Mouse (Mus musculus) cortical plate, adult 2 months (tissue): ENCODE results near the gene Olfm4. TPM values are rescaled to one million over a fixed set of nuclear protein-coding genes. Genes with fewer than 3 reads are reported as not detected.

Source experiments
- H3K27ac ChIP-seq: fragments of 200-500 bp; 2 replicates; pipeline ENCODE4 v1.5.1; 2012; ENCODE audit warnings: low read length, control low read depth, inconsistent platforms; ENCODE audit not compliant: insufficient read depth
- H3K4me1 ChIP-seq: fragments of 200-500 bp; 2 replicates; pipeline ENCODE4 v1.6.1; 2011; ENCODE audit warnings: low read length; ENCODE audit not compliant: control insufficient read depth, insufficient read depth
- H3K4me3 ChIP-seq: fragments of 200-500 bp; 2 replicates; pipeline ENCODE4 v1.5.1; 2011; ENCODE audit warnings: mild to moderate bottlenecking, low read length, control low read depth; ENCODE audit not compliant: insufficient read depth
- CTCF ChIP-seq: fragments of 200-500 bp; IDR thresholded peaks from 2 replicates; pipeline ENCODE4 v1.5.1; 2011; ENCODE audit warnings: mild to moderate bottlenecking, control low read depth, low read length; ENCODE audit not compliant: insufficient read depth; ENCODE audit errors: extremely low read depth
- POLR2A ChIP-seq: fragments of 200-500 bp; IDR thresholded peaks from 2 replicates; pipeline ENCODE4 v1.6.1; 2011; ENCODE audit warnings: mild to moderate bottlenecking, low read length, control low read depth; ENCODE audit not compliant: insufficient read depth; ENCODE audit errors: extremely low read depth
- polyA plus RNA-seq: library from polyadenylated mRNA; depleted of rRNA; stranded (reverse); fragments of >200 nt; gene quantifications from 2 replicates; pipeline ENCODE4 v1.2.3, GENCODE M21; 2012

Olfm4 gene
- polyA plus RNA-seq, 1 experiment: 0.50 TPM

DNA sequence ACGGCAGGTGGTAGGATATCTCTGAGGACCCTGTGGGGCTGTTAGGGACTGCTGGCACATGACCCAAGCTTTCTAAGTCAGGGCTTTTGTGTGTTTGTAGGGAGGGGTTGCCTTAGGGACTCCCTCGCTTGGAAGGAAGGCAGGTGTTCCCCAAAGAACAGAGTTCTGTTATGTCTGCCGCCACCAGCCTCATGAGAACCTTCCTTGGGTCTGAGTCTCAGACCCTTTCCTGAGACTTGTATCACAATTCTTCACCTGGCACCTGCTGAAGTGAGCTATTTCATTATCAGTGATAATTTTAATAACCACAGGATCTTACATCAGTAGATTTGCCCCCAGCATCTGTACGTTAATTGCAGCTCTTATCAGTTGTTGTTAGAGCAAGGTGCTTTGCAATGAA lies 2.4 kb upstream of the Olfm4 start:
- H3K4me1 ChIP-seq: no peaks in the 10 kb centered on the region
- no peak overlapping the region for H3K27ac ChIP-seq
- no peak for TF ChIP-seq CTCF
- no peak for TF ChIP-seq POLR2A
- H3K4me3 ChIP-seq: no peak overlapping the region

DNA sequence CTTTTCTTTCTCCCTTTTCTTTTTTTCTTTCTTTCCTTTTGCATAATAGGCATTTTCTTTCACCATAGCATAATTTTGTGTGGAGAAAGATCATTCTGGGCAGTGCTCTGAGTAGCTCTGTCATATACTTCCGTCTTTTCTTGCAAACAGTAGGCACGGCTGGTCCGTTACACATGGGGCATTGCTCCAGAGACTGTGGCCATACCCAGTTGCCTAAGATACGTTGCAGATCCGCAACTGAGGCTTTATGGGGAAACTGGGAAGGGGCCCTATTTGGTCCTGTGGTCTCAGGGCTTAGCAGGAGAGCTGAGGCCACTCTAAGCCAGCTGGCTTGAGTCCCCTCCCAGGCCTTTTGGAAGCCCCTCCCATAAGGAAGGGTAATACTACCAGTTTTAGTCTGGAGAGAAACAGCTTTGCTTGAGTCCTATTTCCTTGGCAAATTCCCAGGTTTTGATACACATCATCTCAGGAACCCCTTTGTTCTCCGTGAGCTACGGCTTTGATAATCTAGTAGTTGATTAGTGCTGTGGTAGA lies 1.3 kb downstream of the Olfm4 start:
- H3K27ac ChIP-seq: no peak overlapping the region
- H3K4me3 ChIP-seq: no peak overlapping the region
- H3K4me1 ChIP-seq: no peaks in the 10 kb centered on the region
- TF ChIP-seq CTCF (no peak), POLR2A (no peak)

DNA sequence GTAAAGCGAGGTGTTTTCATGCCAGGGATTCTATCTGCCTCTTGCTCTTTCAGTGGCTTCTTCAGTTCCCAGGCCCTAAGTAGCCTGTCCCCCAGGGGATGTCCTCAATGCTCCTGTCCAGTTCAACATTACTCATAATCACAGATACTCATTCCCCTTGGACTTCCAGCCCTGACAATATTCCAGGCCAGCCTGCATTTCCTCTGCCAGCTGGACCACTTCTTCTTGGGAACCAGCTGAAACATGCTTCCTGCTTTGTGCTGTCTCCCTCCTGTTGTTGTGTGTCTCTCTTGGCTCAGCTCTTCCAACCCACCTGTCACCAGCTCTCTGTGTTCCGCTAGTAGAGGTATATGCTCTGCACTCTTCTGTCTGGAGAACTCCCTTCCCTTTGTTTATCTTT lies 1.8 kb downstream of the Olfm4 start:
- H3K4me1 ChIP-seq: no peaks in the 10 kb centered on the region
- TF ChIP-seq CTCF (no peak), POLR2A (no peak)

DNA sequence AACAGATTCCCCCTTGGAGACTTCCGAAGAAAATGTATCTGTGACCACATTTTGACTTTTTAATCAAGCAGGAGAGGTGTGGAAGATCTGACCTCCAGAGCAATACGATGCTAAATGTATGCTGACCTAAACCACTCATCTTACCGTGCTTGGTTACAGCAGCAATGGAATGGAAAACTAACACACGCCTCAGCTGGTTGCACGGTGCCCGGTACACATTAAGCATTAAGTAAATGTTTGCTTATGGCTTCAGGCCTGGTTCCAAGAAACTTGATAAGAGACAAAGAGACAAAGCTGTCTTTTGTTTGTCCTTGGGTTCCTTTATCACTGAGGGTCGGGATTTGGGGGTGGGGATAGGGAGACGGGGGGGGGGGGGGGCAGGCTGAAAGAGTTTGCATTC lies 3.0 kb downstream of the Olfm4 start:
- Histone ChIP-seq H3K4me3 (no peak overlapping the region), H3K4me1 (no peaks in the 10 kb centered on the region), H3K27ac (no peak overlapping the region)
- TF ChIP-seq POLR2A: no peak
- no peak for TF ChIP-seq CTCF

More for the DNA sequence above, 1.8 kb downstream of the Olfm4 start:
- Histone ChIP-seq H3K4me3 (no peak overlapping the region), H3K27ac (no peak overlapping the region)

DNA sequence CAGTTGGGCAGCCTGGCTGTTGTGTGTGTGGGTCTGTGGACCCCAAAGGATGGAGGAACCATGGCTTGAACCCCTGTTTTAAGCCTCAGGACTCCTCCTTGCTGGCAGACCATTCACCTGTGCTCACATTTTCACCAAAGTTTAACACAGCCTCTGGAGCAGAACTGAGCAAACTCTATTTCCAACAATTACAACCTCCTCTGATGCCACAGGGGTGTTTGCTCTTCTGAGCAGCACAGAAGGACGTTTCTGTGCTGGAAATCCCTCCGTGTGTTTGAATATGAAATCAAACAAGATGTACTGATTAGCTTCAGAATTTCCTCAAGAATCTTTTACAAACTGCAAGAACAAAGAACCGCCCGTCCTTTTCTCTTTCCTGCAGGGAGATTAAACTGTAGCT lies 5.9 kb downstream of the Olfm4 start:
- H3K4me3 ChIP-seq: no peak overlapping the region
- no peak for TF ChIP-seq CTCF
- no peak for TF ChIP-seq POLR2A
- no peaks in the 10 kb centered on the region for H3K4me1 ChIP-seq
- H3K27ac ChIP-seq: no peak overlapping the region

DNA sequence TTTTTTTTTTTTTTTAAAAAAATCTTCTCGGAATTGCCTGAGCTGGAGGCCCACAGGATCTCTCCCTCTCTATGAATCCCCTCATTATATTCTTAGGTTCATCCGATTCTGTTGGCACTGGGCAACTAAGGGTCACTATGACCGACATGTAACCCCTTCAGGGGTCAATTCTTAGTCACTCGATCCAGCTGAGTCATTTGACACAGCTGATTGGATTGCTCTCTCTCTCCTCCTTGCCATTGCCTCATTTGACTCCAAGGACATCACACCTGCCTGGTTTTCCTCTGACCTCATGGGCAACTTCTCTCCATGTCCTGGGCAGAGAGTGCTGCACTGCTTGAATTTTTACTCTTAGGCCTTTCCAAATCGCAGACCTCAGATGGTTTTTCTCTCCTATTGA lies 6.7 kb downstream of the Olfm4 start:
- Histone ChIP-seq H3K27ac (no peak overlapping the region), H3K4me1 (no peaks in the 10 kb centered on the region), H3K4me3 (no peak overlapping the region)
- TF ChIP-seq CTCF (no peak), POLR2A (no peak)

DNA sequence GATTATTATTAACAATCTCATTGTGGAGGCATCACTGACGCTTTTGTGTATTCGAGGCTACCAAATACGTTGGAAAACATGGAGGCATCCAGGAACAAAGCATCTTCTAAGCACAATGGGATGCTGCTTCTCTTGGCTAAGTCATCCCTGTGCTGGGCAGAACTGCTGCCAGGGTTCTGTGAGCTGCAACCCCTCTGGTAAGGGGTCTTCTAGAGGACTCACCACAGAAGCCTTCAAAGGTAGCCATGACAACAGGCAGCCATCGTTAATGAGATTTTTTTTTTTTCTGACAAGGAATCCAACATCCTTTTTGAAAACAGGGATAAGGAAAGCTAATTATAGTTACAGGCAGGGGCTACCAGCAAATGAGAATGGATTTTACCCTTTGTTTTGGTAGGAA lies 13.7 kb downstream of the Olfm4 start:
- TF ChIP-seq CTCF (no peak), POLR2A (no peak)
- no peak overlapping the region for H3K4me3 ChIP-seq
- H3K27ac ChIP-seq: no peak overlapping the region
- H3K4me1 ChIP-seq: no peaks in the 10 kb centered on the region

DNA sequence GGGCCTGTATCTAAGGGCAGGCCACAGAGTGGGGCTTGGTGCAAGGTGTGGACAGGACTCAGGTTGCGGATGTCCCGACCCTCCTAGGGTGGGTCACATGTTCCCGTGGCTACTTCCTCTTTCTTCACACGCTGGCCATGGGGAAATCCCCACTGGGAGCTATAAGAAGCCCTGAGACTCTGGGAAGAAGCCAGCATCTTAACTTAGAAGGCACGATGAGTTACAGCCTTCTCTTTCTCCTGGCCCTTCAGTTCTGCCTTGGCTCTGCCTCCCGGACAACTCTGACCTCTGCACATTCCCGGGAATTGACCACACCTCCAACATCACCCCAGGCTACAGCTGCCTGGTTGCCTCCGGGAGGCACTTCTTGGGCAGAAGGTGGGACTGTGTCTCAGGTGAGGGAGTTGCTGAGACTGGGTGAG lies 16.2 kb downstream of the Olfm4 start:
- H3K4me3 ChIP-seq: no peak overlapping the region
- TF ChIP-seq CTCF (no peak), POLR2A (no peak)
- no peak overlapping the region for H3K27ac ChIP-seq
- no peaks in the 10 kb centered on the region for H3K4me1 ChIP-seq

DNA sequence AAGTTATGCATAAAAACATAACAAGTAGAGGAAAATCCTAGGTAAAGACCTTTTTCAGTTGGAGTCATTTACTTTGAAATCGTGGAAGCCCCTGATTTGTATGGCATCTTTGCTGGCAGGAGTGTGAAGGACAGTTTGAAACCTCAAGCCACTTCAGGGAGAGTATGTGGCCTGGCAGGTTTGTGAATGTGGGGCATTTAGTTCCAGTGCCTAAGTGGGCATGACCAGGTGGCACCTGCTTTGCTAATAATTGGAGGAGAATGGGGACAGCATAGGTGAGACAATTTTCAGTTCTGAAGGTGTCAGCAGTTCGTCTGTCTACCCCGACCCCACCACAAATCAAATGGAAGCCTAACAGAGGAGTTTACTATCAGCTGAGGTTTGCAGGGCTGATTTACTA lies 23.8 kb downstream of the Olfm4 start:
- no peak overlapping the region for H3K27ac ChIP-seq
- TF ChIP-seq POLR2A (no peak), CTCF (no peak)
- no peaks in the 10 kb centered on the region for H3K4me1 ChIP-seq
- no peak overlapping the region for H3K4me3 ChIP-seq

DNA sequence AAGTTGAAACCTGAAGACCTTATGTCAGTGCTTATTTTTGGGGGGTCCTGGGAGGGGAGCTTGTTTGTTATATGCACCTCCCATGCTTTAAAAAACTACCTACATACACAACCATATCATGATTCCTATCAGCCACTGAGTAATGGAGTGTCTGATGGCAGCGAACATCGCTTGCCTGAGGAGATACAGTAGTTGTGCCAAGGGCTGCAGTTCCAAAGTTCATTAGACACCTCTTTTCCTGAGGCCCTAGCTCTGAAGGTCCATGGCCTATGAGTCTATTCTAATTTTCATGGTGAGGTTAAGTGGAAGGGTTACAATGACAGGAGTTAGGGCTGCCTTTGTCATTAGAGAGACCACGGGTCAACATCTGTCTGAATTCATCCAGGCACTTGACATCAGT lies 26.5 kb downstream of the Olfm4 start:
- Histone ChIP-seq H3K4me1 (no peaks in the 10 kb centered on the region), H3K4me3 (no peak overlapping the region), H3K27ac (no peak overlapping the region)
- TF ChIP-seq POLR2A: no peak
- TF ChIP-seq CTCF: no peak

DNA sequence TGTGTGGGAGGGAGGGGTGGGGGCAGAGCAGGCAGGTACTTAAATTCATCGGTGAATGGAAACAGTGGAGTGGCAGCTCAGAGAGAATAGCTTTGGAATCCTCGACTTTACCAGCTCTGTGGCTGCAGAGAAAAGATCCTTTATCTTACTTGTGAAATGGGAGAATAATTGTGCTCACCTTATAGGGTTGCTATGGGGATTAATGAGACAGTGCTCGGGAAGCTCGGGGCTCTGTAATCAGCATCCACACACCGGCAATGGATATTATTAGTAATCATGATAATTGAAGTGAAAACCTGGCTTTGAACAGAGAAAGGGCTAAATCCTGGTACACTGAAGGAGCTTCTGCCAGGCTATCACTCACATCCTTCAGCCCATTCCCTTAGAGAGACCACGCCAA lies 31.1 kb downstream of the Olfm4 start:
- Histone ChIP-seq H3K4me3 (no peak overlapping the region), H3K4me1 (no peaks in the 10 kb centered on the region), H3K27ac (no peak overlapping the region)
- TF ChIP-seq CTCF: no peak
- no peak for TF ChIP-seq POLR2A
